Mouse (Mus musculus) forebrain, embryonic 11.5 days (tissue): ENCODE data around the gene Tprgl. TPM values are rescaled to one million over a fixed set of nuclear protein-coding genes. Genes with fewer than 3 reads are reported as not detected.

Experiments
- ATAC-seq: fragments of 200-750 bp; cut with Nextera tagmentation; replicated peaks from 2 replicates; pipeline ENCODE4 v1.8.0; 2017; ENCODE audit warnings: moderate TSS enrichment; ENCODE audit not compliant: low FRiP score
- DNase-seq: peaks from one replicate; pipeline ENCODE4 v3.0.0-alpha.2; 2017; ENCODE audit warnings: low spot score
- H3K27ac ChIP-seq: fragments of 300-500 bp; sonication (generic); 2 replicates; pipeline ENCODE4 v1.5.1; 2014; ENCODE audit warnings: low read depth, low read length
- H3K27me3 ChIP-seq: fragments of 300-500 bp; sonication (generic); 2 replicates; pipeline ENCODE4 v1.6.1; 2014; ENCODE audit warnings: mild to moderate bottlenecking, low read length, mixed read lengths; ENCODE audit not compliant: control insufficient read depth, insufficient read depth
- H3K36me3 ChIP-seq: fragments of 300-500 bp; sonication (generic); 2 replicates; pipeline ENCODE4 v1.6.1; 2014; ENCODE audit warnings: mild to moderate bottlenecking, low read length, moderate library complexity, mixed read lengths; ENCODE audit not compliant: control insufficient read depth, insufficient read depth
- H3K4me1 ChIP-seq: fragments of 300-500 bp; sonication (generic); replicated peaks from 2 replicates; pipeline ENCODE4 v1.6.1; 2014; ENCODE audit warnings: low read length, mixed read lengths; ENCODE audit not compliant: control insufficient read depth, insufficient read depth
- H3K4me2 ChIP-seq: fragments of 300-500 bp; sonication (generic); 2 replicates; pipeline ENCODE4 v1.6.1; 2014; ENCODE audit warnings: low read depth, mild to moderate bottlenecking, low read length, moderate library complexity, mixed read lengths; ENCODE audit not compliant: severe bottlenecking
- H3K4me3 ChIP-seq: fragments of 300-500 bp; sonication (generic); 2 replicates; pipeline ENCODE4 v1.5.1; 2014; ENCODE audit warnings: low read depth, low read length
- H3K9ac ChIP-seq: fragments of 300-500 bp; sonication (generic); 2 replicates; pipeline ENCODE4 v1.6.1; 2014; ENCODE audit warnings: low read length
- H3K9me3 ChIP-seq: fragments of 300-500 bp; sonication (generic); 2 replicates; pipeline ENCODE4 v1.6.1; 2016; ENCODE audit warnings: low read length, mixed read lengths; ENCODE audit not compliant: control insufficient read depth
- WGBS: fragments of 180-500 bp; shearing (Covaris S2); extraction: QIAGEN DNeasy Blood & Tissue Kit; methylation state at CpG from one replicate; pipeline ENCODE4 v1.1.7; 2014; 5-methylcytosine and 5-hydroxymethylcytosine counted together
- polyA plus RNA-seq: library from polyadenylated mRNA; unstranded; fragments of >200 nt; fragmentation: Nextera tagmentation; extraction: Ambion mirVana; gene quantifications from 2 replicates; pipeline ENCODE4 v1.2.1, GENCODE M21; 2014

Gene Tprgl
- polyA plus RNA-seq, 1 experiment from 2014 or later = 126 TPM

DNA sequence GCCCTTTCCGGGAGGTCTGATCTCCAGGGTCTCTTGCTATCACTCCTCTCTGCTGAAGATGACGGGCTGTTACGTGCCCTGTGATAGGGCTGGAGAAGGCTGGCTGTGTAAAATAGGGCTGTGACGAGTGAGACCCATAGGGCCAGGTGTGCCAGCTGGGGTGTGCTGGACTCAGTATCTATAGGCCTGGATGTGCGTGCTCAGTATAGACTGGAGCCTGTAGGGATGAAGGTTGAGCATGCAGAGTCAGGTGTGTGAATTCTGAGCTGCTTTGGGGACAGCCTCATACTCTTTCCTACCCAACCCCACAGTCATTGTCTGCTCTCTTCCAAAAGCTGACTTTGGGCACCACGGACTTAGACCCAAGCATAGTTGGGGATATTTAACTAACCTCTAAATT, 37.5 kb upstream of the Tprgl start:
- Histone ChIP-seq H3K27ac (no peak overlapping the region), H3K9ac (peak overlapping the region; percentile 1; the same call in 1 of the 2 replicates), H3K9me3 (no peaks in the 10 kb centered on the region), H3K36me3 (no peaks in the 10 kb centered on the region), H3K4me3 (no peak overlapping the region), H3K27me3 (no peaks in the 10 kb centered on the region), H3K4me2 (no peak overlapping the region), H3K4me1 (peaks cover 13% of the 10 kb centered on the region)
- ATAC-seq = no peak
- no peak for DNase-seq
- 43% methylated on average over 6 of the region's 6 CpGs for WGBS

DNA sequence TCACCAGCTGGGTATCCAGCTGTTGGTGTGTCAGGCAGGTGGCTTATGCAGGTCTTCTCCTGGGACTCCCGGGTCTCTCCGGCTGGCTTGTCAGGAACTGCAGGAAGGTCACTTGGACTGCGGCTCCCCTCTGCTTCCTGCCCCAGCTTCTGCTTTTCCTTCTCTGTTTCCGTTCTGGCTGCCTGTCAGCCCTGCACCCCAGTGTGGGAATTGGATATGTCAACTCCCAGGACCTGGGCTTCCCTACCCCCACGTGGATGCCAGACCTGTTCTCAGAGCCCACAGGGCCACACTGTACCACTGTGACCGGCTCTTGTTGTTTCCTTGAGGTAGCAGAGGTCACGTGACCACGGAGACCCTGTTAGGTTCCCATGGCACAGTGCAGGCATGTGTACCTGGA, 28.5 kb upstream of the Tprgl start:
- Histone ChIP-seq H3K4me1 (no peaks in the 10 kb centered on the region), H3K9me3 (no peaks in the 10 kb centered on the region), H3K4me3 (no peak overlapping the region), H3K36me3 (no peaks in the 10 kb centered on the region; the same call in 1 of the 2 replicates), H3K4me2 (no peak overlapping the region), H3K27ac (no peak overlapping the region), H3K9ac (no peak overlapping the region), H3K27me3 (no peaks in the 10 kb centered on the region)
- 80% methylated on average over 8 of the region's 8 CpGs for WGBS
- DNase-seq (no peak), ATAC-seq (no peak)

GRCm38 (mm10) chr4:154186002-154186537, 25.6 kb upstream of the Tprgl start:
- ATAC-seq = no peak
- DNase-seq = no peak
- Histone ChIP-seq H3K27ac (no peak overlapping the region), H3K36me3 (no peaks in the 10 kb centered on the region; the same call in 1 of the 2 replicates), H3K9ac (no peak overlapping the region), H3K4me2 (no peak overlapping the region), H3K4me3 (no peak overlapping the region), H3K9me3 (no peaks in the 10 kb centered on the region), H3K27me3 (no peaks in the 10 kb centered on the region), H3K4me1 (no peaks in the 10 kb centered on the region)
- whole genome bisulfite sequencing = 85% methylated on average over 11 of the region's 11 CpGs

GRCm38 (mm10) chr4:154185001-154185400, 24.5 kb upstream of the Tprgl start:
- Histone ChIP-seq H3K27me3 (no peaks in the 10 kb centered on the region), H3K27ac (no peak overlapping the region), H3K4me1 (no peaks in the 10 kb centered on the region), H3K9me3 (no peaks in the 10 kb centered on the region), H3K36me3 (no peaks in the 10 kb centered on the region; the same call in 1 of the 2 replicates), H3K4me2 (no peak overlapping the region), H3K9ac (no peak overlapping the region), H3K4me3 (no peak overlapping the region)
- 80% methylated on average over 5 of the region's 5 CpGs for WGBS
- no peak for DNase-seq
- no peak for ATAC-seq

- Histone ChIP-seq H3K4me1 (no peaks in the 10 kb centered on the region), H3K36me3 (no peaks in the 10 kb centered on the region), H3K9ac (no peak overlapping the region), H3K27me3 (no peaks in the 10 kb centered on the region), H3K4me3 (no peak overlapping the region), H3K4me2 (no peak overlapping the region), H3K9me3 (no peaks in the 10 kb centered on the region), H3K27ac (no peak overlapping the region)
- 81% methylated on average over 5 of the region's 5 CpGs for WGBS
- ATAC-seq (no peak), DNase-seq (no peak)
These were observed 23.1 kb upstream of the Tprgl start for GRCm38 (mm10) chr4:154183566-154183965.

GRCm38 (mm10) chr4:154181001-154181400, 20.5 kb upstream of the Tprgl start:
- Histone ChIP-seq H3K4me1 (no peaks in the 10 kb centered on the region), H3K27me3 (no peaks in the 10 kb centered on the region), H3K9ac (no peak overlapping the region), H3K4me3 (no peak overlapping the region), H3K4me2 (no peak overlapping the region), H3K36me3 (no peaks in the 10 kb centered on the region), H3K9me3 (no peaks in the 10 kb centered on the region), H3K27ac (no peak overlapping the region)
- WGBS = 95% methylated on average over 7 of the region's 7 CpGs
- DNase-seq (no peak), ATAC-seq (no peak)

- H3K9ac ChIP-seq = no peak overlapping the region
These were observed 16.8 kb upstream of the Tprgl start for GRCm38 (mm10) chr4:154177257-154177656.

GRCm38 (mm10) chr4:154171931-154172604, 11.6 kb upstream of the Tprgl start:
- Histone ChIP-seq H3K4me1 (peaks cover 22% of the 10 kb centered on the region), H3K4me3 (peak overlapping the region; percentile 59), H3K27me3 (peaks cover 16% of the 10 kb centered on the region), H3K4me2 (peak overlapping the region; percentile 91), H3K27ac (no peak overlapping the region), H3K36me3 (no peaks in the 10 kb centered on the region), H3K9me3 (no peaks in the 10 kb centered on the region), H3K9ac (peak overlapping the region; percentile 67)
- DNase-seq = no peak
- WGBS = 39% methylated on average over 13 of the region's 13 CpGs
- ATAC-seq = no peak

More at GRCm38 (mm10) chr4:154177257-154177656, 16.8 kb upstream of the Tprgl start:
- Histone ChIP-seq H3K9me3 (no peaks in the 10 kb centered on the region), H3K36me3 (no peaks in the 10 kb centered on the region), H3K4me2 (no peak overlapping the region), H3K4me3 (no peak overlapping the region), H3K27me3 (peaks cover 2% of the 10 kb centered on the region; the same call in 1 of the 2 replicates), H3K27ac (no peak overlapping the region), H3K4me1 (peaks cover 6% of the 10 kb centered on the region)
- no peak for ATAC-seq
- DNase-seq = no peak
- 72% methylated on average over 8 of the region's 8 CpGs for whole genome bisulfite sequencing
